Comparison of ENCODE assay signal across 16 mouse cellular contexts in genomic region chr9:92387404-92387803, GRCm38 (mm10).
"Had no signal": no experiment of that assay in that cellular context is flagged by ENCODE, and none has a peak within 500 bp of the region (broad histone marks: within the 10 kb centered on the region; RNA-seq: fewer than 3 reads in every experiment).

No protein-coding gene starts in this region.

- H3K9ac ChIP-seq: limb, embryonic 13.5 days; liver, embryonic 15.5 days; lung, embryonic 14.5 days; midbrain, embryonic 12.5 days; neural tube, embryonic 13.5 days had no signal

- ATAC-seq: midbrain, embryonic 16.5 days had no signal

- H3K4me1 ChIP-seq: limb, embryonic 13.5 days; liver, embryonic 15.5 days; midbrain, embryonic 12.5 days; neural tube, embryonic 13.5 days had no signal

- H3K4me3 ChIP-seq: layer of hippocampus, adult 2 months; limb, embryonic 13.5 days; liver, embryonic 15.5 days; midbrain, embryonic 12.5 days; neural tube, embryonic 13.5 days had no signal

- H3K27me3 ChIP-seq: limb, embryonic 13.5 days; liver, embryonic 15.5 days; midbrain, embryonic 12.5 days; neural tube, embryonic 13.5 days had no signal

- H3K4me2 ChIP-seq: limb, embryonic 13.5 days; liver, embryonic 11.5 days; liver, embryonic 15.5 days; lung, embryonic 14.5 days; midbrain, embryonic 12.5 days; neural tube, embryonic 13.5 days had no signal

- H3K9me3 ChIP-seq: limb, embryonic 13.5 days; liver, embryonic 15.5 days; midbrain, embryonic 12.5 days; neural tube, embryonic 13.5 days had no signal

- H3K36me3 ChIP-seq: limb, embryonic 13.5 days; liver, embryonic 15.5 days; midbrain, embryonic 12.5 days; neural tube, embryonic 13.5 days had no signal

- DNase-seq: kidney, adult 9 months; kidney, postnatal 4 days; left cerebral cortex, postnatal 4 days; lung, embryonic 14.5 days; lung, postnatal 10 days; lung, postnatal 4 days; retina, postnatal 1 day; thymus, postnatal 36 days had no signal

- H3K27ac ChIP-seq: kidney, postnatal 0 days; layer of hippocampus, adult 2 months; limb, embryonic 13.5 days; liver, embryonic 15.5 days; midbrain, embryonic 12.5 days; neural tube, embryonic 13.5 days had no signal
